9 mouse cellular contexts compared by ENCODE assay signal in genomic region chr9:98350318-98351144, GRCm38 (mm10).
A peak's percentile ranks its signal among the peaks of the same experiment; 100 is the strongest.
DNase-seq lines count a peak whose midpoint lies in the region; ATAC-seq and TF ChIP-seq lines count a peak whose summit lies in the region.
"Had no signal": no experiment of that assay in that cellular context is flagged by ENCODE, and none has a peak within 500 bp of the region (broad histone marks: within the 10 kb centered on the region; RNA-seq: fewer than 3 reads in every experiment).

No protein-coding gene starts in this region.

- no peak for TF ChIP-seq POLR2A in thymus, adult 2 months (IDR thresholded peaks at IDR 0.05; ENCODE audit: control insufficient read depth, extremely low read depth, insufficient read depth, low read length, poor library complexity)

- H3K9me3 ChIP-seq in embryonic facial prominence, embryonic 11.5 days (replicated peaks; ENCODE audit: control insufficient read depth, low read length), result no peaks in the 10 kb centered on the region
- no peaks in the 10 kb centered on the region for H3K9me3 ChIP-seq in hindbrain, embryonic 13.5 days
- H3K9me3 ChIP-seq in midbrain, embryonic 12.5 days, result no peaks in the 10 kb centered on the region

- ATAC-seq in embryonic facial prominence, embryonic 11.5 days (replicated peaks; ENCODE audit: insufficient number of reproducible peaks, low FRiP score, low TSS enrichment, low read depth), result peak; percentile 34; the same call in 1 of the 2 replicates
- ATAC-seq in hindbrain, embryonic 13.5 days (ENCODE audit: low FRiP score), result peak; percentile 74
- ATAC-seq in midbrain, embryonic 12.5 days (ENCODE audit: low FRiP score, low read depth), result peak; percentile 44
- no peak for ATAC-seq in megakaryocyte, adult 5-6 weeks (ENCODE audit: poor library complexity, severe bottlenecking)

- H3K4me3 ChIP-seq in embryonic facial prominence, embryonic 11.5 days (ENCODE audit: low read depth, low read length), result no peak overlapping the region
- H3K4me3 ChIP-seq in hindbrain, embryonic 13.5 days, result no peak overlapping the region
- no peak overlapping the region for H3K4me3 ChIP-seq in midbrain, embryonic 12.5 days
- H3K4me3 ChIP-seq in thymus, adult 2 months (ENCODE audit: control insufficient read depth, insufficient read depth, low read length), result no peak overlapping the region

- no peak overlapping the region for H3K9ac ChIP-seq in embryonic facial prominence, embryonic 11.5 days (replicated peaks; ENCODE audit: low read length)
- H3K9ac ChIP-seq in hindbrain, embryonic 13.5 days, result peak overlapping the region; percentile 35; the same call in 1 of the 2 replicates
- no peak overlapping the region for H3K9ac ChIP-seq in midbrain, embryonic 12.5 days (replicated peaks)

- H3K27me3 ChIP-seq in embryonic facial prominence, embryonic 11.5 days (ENCODE audit: control insufficient read depth, insufficient read depth, low read length), result no peaks in the 10 kb centered on the region
- H3K27me3 ChIP-seq in hindbrain, embryonic 13.5 days, result no peaks in the 10 kb centered on the region
- H3K27me3 ChIP-seq in midbrain, embryonic 12.5 days, result no peaks in the 10 kb centered on the region; the same call in 1 of the 2 replicates
- H3K27me3 ChIP-seq in thymus, adult 2 months (ENCODE audit: control insufficient read depth, insufficient read depth, low read length), result no peaks in the 10 kb centered on the region

- no peaks in the 10 kb centered on the region for H3K36me3 ChIP-seq in embryonic facial prominence, embryonic 11.5 days (replicated peaks; ENCODE audit: control insufficient read depth, insufficient read depth, low read depth, low read length)
- no peaks in the 10 kb centered on the region for H3K36me3 ChIP-seq in hindbrain, embryonic 13.5 days
- no peaks in the 10 kb centered on the region for H3K36me3 ChIP-seq in midbrain, embryonic 12.5 days
- H3K36me3 ChIP-seq in thymus, adult 2 months (ENCODE audit: control insufficient read depth, insufficient read depth, low read length), result no peaks in the 10 kb centered on the region

- DNase-seq in R1 (ENCODE audit: low read depth, low spot score), result peak; percentile 38
- DNase-seq in embryonic facial prominence, embryonic 11.5 days (ENCODE audit: low spot score), result no peak
- DNase-seq in thymus, adult 2 months, result no peak
- no peak for DNase-seq in heart, adult 18-20 months
- DNase-seq: kidney, postnatal 36 days; lung, adult 18-20 months had no signal

- no peak overlapping the region for H3K27ac ChIP-seq in embryonic facial prominence, embryonic 11.5 days (replicated peaks; ENCODE audit: low read depth, low read length)
- 0 out of 2 replicates have a peak overlapping the region, but pooled peaks have one; percentile 49 for H3K27ac ChIP-seq in hindbrain, embryonic 13.5 days
- peak overlapping the region; percentile 1; the same call in 1 of the 2 replicates for H3K27ac ChIP-seq in midbrain, embryonic 12.5 days (replicated peaks)
- no peak overlapping the region for H3K27ac ChIP-seq in thymus, adult 2 months (ENCODE audit: control insufficient read depth, insufficient read depth, low read length)

- no peaks in the 10 kb centered on the region for H3K4me1 ChIP-seq in embryonic facial prominence, embryonic 11.5 days (ENCODE audit: control insufficient read depth, insufficient read depth, low read length)
- peaks cover 23% of the 10 kb centered on the region for H3K4me1 ChIP-seq in hindbrain, embryonic 13.5 days (replicated peaks)
- H3K4me1 ChIP-seq in midbrain, embryonic 12.5 days, result peaks cover 18% of the 10 kb centered on the region
- 0 out of 2 replicates have a peak, but pooled peaks cover 3% of the 10 kb centered on the region for H3K4me1 ChIP-seq in thymus, adult 2 months (replicated peaks; ENCODE audit: control insufficient read depth, insufficient read depth, low read length)

- WGBS in embryonic facial prominence, embryonic 11.5 days, result 9% methylated on average over 4 of the region's 4 CpGs
- 7% methylated on average over 4 of the region's 4 CpGs for WGBS in hindbrain, embryonic 13.5 days
- WGBS in midbrain, embryonic 12.5 days, result 4% methylated on average over 4 of the region's 4 CpGs
- 66% methylated on average over 4 of the region's 4 CpGs for WGBS in thymus, adult 2 months

- no peak for TF ChIP-seq CTCF in thymus, adult 2 months (IDR thresholded peaks at IDR 0.05; ENCODE audit: borderline replicate concordance, control insufficient read depth, extremely low read depth, insufficient read depth, low read length, poor library complexity)

- no peak overlapping the region for H3K4me2 ChIP-seq in embryonic facial prominence, embryonic 11.5 days (ENCODE audit: low read depth, low read length)
- no peak overlapping the region for H3K4me2 ChIP-seq in hindbrain, embryonic 13.5 days
- H3K4me2 ChIP-seq in midbrain, embryonic 12.5 days (replicated peaks), result no peak overlapping the region

Comparison
In these comparisons a context has a peak if more than half of its experiments do, and no peak if none do; other contexts are left out.
1. H3K27ac ChIP-seq: peak in hindbrain, embryonic 13.5 days (single experiment) and midbrain, embryonic 12.5 days (single experiment); none in embryonic facial prominence, embryonic 11.5 days (single experiment) and thymus, adult 2 months (single experiment).